Mouse (Mus musculus) intestine, postnatal 0 days (tissue): ENCODE measurements around the gene Pigq. TPM values are rescaled to one million over a fixed set of nuclear protein-coding genes. Genes with fewer than 3 reads are reported as not detected.

Source experiments
- ATAC-seq: fragments of 200-750 bp; cut with Nextera tagmentation; 2 replicates; pipeline ENCODE4 v1.8.0; 2017; ENCODE audit warnings: mild to moderate bottlenecking, moderate TSS enrichment, moderate library complexity
- H3K27ac ChIP-seq: fragments of 300-500 bp; sonication (generic); 2 replicates; pipeline ENCODE4 v1.5.1; 2014; ENCODE audit warnings: mild to moderate bottlenecking, low read depth, low read length, moderate library complexity
- H3K27me3 ChIP-seq: fragments of 300-500 bp; sonication (generic); replicated peaks from 2 replicates; pipeline ENCODE4 v1.6.1; 2014; ENCODE audit warnings: low read length, mixed read lengths; ENCODE audit not compliant: control insufficient read depth, insufficient read depth
- H3K36me3 ChIP-seq: fragments of 300-500 bp; sonication (generic); 2 replicates; pipeline ENCODE4 v1.6.1; 2014; ENCODE audit warnings: mild to moderate bottlenecking, moderate library complexity; ENCODE audit not compliant: control insufficient read depth, insufficient read depth
- H3K4me1 ChIP-seq: fragments of 300-500 bp; sonication (generic); replicated peaks from 2 replicates; pipeline ENCODE4 v1.6.1; 2014; ENCODE audit warnings: antibody characterized with exemption, low read length, mixed read lengths; ENCODE audit not compliant: control insufficient read depth, insufficient read depth
- H3K4me2 ChIP-seq: fragments of 300-500 bp; sonication (generic); replicated peaks from 2 replicates; pipeline ENCODE4 v1.6.1; 2014; ENCODE audit warnings: low read depth, mild to moderate bottlenecking, moderate library complexity
- H3K4me3 ChIP-seq: fragments of 300-500 bp; sonication (generic); 2 replicates; pipeline ENCODE4 v1.5.1; 2014; ENCODE audit warnings: low read depth, low read length
- H3K9ac ChIP-seq: fragments of 300-500 bp; sonication (generic); 2 replicates; pipeline ENCODE4 v1.6.1; 2014; ENCODE audit warnings: mild to moderate bottlenecking, low read depth, low read length
- H3K9me3 ChIP-seq: fragments of 300-500 bp; sonication (generic); 2 replicates; pipeline ENCODE4 v1.6.1; 2016; ENCODE audit warnings: mixed run types; ENCODE audit not compliant: control insufficient read depth
- CTCF ChIP-seq: sonication (generic); IDR thresholded peaks from 2 replicates; pipeline ENCODE4 v1.5.1; 2016; ENCODE audit warnings: low read depth, mild to moderate bottlenecking, control low read depth, antibody characterized with exemption, moderate library complexity
- WGBS: fragments of 180-500 bp; shearing (Covaris S2); extraction: QIAGEN DNeasy Blood & Tissue Kit; methylation state at CpG from one replicate; pipeline ENCODE4 v1.1.7; 2014; 5-methylcytosine and 5-hydroxymethylcytosine counted together
- polyA plus RNA-seq: library from polyadenylated mRNA; unstranded; fragments of >200 nt; fragmentation: Nextera tagmentation; extraction: Ambion mirVana; gene quantifications from 2 replicates; pipeline ENCODE4 v1.2.1, GENCODE M21; 2015

The Pigq gene
- polyA plus RNA-seq: 34.9 and 37.2 TPM in 2 replicates

- no peak for ATAC-seq
- no peak for TF ChIP-seq CTCF
These were observed at the start of gene Pigq, which contains the start of gene Nhlrc4 for GRCm38 (mm10) chr17:25944366-25945163. Gene Pigq, minus strand, starts transcription at chr17:25944936. Gene Nhlrc4, minus strand, starts transcription at chr17:25944961.

GRCm38 (mm10) chr17:25993489-25993888 lies 48.8 kb upstream of the Pigq start:
- no peak overlapping the region for H3K4me3 ChIP-seq
- no peak for ATAC-seq
- H3K9me3 ChIP-seq: no peaks in the 10 kb centered on the region
- no peaks in the 10 kb centered on the region for H3K4me1 ChIP-seq
- peaks cover 61% of the 10 kb centered on the region for H3K36me3 ChIP-seq
- WGBS: 86% methylated on average over 3 of the region's 3 CpGs
- H3K9ac ChIP-seq: no peak overlapping the region
- H3K27me3 ChIP-seq: no peaks in the 10 kb centered on the region
- no peak overlapping the region for H3K4me2 ChIP-seq
- TF ChIP-seq CTCF: no peak
- H3K27ac ChIP-seq: no peak overlapping the region

More at GRCm38 (mm10) chr17:25944366-25945163, at the start of gene Pigq, which contains the start of gene Nhlrc4:
- Histone ChIP-seq H3K36me3 (no peaks in the 10 kb centered on the region; the same call in 1 of the 2 replicates), H3K4me3 (no peak within 1 kb of the TSS), H3K4me2 (no peak within 1 kb of the TSS), H3K27ac (no peak within 1 kb of the TSS), H3K9ac (no peak within 1 kb of the TSS), H3K27me3 (no peaks in the 10 kb centered on the region), H3K9me3 (no peaks in the 10 kb centered on the region), H3K4me1 (no peaks in the 10 kb centered on the region; the same call in 1 of the 2 replicates)
- 50% methylated on average over 5 of the region's 6 CpGs for WGBS

GRCm38 (mm10) chr17:25992274-25992673 lies 47.5 kb upstream of the Pigq start:
- no peaks in the 10 kb centered on the region for H3K27me3 ChIP-seq
- H3K4me3 ChIP-seq: no peak overlapping the region
- ATAC-seq: no peak
- H3K4me1 ChIP-seq: no peaks in the 10 kb centered on the region
- H3K9ac ChIP-seq: no peak overlapping the region
- H3K27ac ChIP-seq: no peak overlapping the region
- H3K9me3 ChIP-seq: no peaks in the 10 kb centered on the region
- 87% methylated on average over 4 of the region's 4 CpGs for WGBS
- no peak overlapping the region for H3K4me2 ChIP-seq
- H3K36me3 ChIP-seq: peaks cover 58% of the 10 kb centered on the region
- TF ChIP-seq CTCF: no peak

DNA sequence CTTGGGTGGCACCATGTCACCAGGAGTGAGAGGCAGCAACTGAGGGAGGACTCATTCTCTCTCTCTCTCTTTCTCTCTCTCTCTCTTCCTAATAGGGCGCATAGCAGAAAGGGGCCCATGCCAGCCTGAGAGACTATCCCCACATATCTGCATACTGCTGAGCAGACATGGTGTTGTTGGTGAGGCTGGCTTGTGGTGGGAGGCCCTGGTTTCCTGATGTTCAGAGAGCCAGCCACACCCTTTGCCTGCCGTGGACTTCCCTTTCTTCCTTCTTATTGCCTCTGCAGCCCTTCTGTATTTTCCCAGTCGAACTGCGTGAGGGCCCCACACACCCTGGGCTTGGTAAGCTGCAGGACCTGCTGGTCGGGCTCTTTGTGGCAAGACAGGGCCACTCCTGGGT lies 45.6 kb upstream of the Pigq start:
- Histone ChIP-seq H3K9me3 (no peaks in the 10 kb centered on the region), H3K9ac (no peak overlapping the region), H3K4me1 (no peaks in the 10 kb centered on the region), H3K27me3 (no peaks in the 10 kb centered on the region), H3K27ac (no peak overlapping the region), H3K4me2 (no peak overlapping the region), H3K4me3 (no peak overlapping the region), H3K36me3 (peaks cover 50% of the 10 kb centered on the region)
- no peak for ATAC-seq
- no peak for TF ChIP-seq CTCF
- 51% methylated on average over 5 of the region's 5 CpGs for WGBS

DNA sequence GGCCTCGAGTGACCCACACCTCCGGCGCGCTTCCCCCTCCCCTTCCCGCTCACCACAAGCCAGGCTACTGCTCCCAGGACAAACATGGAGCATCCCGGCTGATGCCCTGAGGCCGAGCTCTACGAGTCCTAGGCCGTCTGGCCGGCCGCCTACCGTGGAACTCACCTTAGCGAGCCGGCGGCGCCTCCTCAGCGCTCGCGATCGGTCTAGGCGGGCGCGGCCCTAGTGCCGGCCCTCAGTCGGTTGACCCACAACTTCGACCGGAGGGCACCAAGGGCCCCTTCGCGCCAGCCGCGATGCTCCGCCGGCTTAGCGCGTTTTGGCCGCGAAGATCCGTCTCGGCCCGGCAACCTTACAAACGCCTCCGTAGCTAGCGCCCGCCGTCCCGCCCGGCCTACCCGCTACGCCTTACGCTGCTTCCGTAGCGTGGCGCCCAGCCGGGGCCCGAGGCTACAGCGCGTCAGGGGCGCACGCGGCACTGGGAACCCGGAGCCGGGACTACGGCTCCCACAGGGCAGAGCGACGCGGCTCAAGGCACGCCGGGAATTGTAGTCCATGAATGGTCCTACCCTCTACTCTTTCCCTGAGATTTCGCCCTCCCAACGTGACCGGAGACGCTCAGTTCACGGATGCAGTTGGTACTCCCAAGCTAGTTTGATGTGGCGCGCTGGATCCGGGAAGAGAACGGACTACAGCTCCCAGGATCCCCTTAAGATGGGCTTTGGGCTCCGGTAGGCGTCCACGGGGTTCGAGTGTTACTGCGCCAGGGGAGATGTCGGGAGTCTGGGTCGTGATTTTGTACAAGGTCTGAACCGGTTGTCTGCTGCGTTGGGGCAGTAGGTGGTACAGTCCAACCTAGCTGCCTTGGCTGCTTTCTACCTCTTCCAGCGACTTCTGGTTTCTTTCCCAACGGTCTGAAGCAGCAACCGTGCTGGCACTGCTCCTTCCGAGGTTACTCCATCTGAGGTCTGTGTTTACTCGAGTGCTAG lies 40.9 kb upstream of the Pigq start, which contains the start of gene Capn15:
Gene Capn15 (minus strand): TSS at position 491 of the 989 bp plus-strand sequence.
- Histone ChIP-seq H3K4me2 (peak within 1 kb of the TSS; percentile 90), H3K4me1 (peaks cover 9% of the 10 kb centered on the region; the same call in 1 of the 2 replicates), H3K9ac (peak within 1 kb of the TSS; percentile 90), H3K36me3 (peaks cover 19% of the 10 kb centered on the region; the same call in 1 of the 2 replicates), H3K4me3 (peak within 1 kb of the TSS; percentile 87), H3K27ac (peak within 1 kb of the TSS; percentile 91), H3K9me3 (no peaks in the 10 kb centered on the region), H3K27me3 (no peaks in the 10 kb centered on the region)
- under 1% methylated on average over 88 of the region's 91 CpGs for WGBS
- ATAC-seq: peak; percentile 94
- TF ChIP-seq CTCF: peak; percentile 17; the same call in 1 of the 2 replicates
